Mouse (Mus musculus): ENCODE measurements at regions not wholly inside any gene's neighbourhood (a gene's known extent, or its start where the extent isn't known, plus 50 kb on each side); places are given as distances from the start of the nearest gene placed in this dataset.

DNA sequence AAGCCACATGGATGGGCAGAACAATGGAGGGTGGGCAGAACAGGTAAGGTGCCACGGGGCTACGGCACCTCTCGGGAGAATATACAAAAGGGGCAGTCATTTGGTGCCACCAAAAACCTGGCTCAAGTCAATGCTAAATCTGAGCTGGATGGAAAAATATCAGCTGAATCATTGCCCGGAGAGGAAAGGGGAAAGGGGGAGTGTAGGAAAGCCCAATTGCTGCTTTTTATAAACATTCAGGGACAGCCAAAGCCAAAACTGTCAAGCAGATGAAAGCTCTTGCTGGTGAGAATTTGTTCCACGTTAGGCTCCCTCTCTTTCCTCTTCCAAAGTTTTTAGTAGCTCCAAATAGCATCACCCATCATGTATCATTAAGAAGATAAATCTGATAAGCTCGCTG lies 168.9 kb downstream of the Cenpc1 start:
- TF ChIP-seq POLR2A (IDR thresholded peaks at IDR 0.05; ENCODE audit: extremely low read depth, insufficient read depth, low read length) = no peak
- no peak for TF ChIP-seq CTCF (IDR thresholded peaks at IDR 0.05; ENCODE audit: low read depth, low read length)

Data from liver, adult 2 months (tissue).